Mouse (Mus musculus) bone marrow macrophage, adult 2 months (primary cell): Measurements from ENCODE around the gene Dnah7b.
"Not testable (repeated sequence)": the region's sequence is repeated elsewhere in the genome, so short reads cannot be mapped to it uniquely, and the experiment has no call there.

ENCODE experiments used
- CTCF ChIP-seq: IDR thresholded peaks from 2 replicates; pipeline ENCODE4 v1.5.1; 2012; ENCODE audit warnings: low read depth, mild to moderate bottlenecking, low read length, moderate library complexity
- POLR2A ChIP-seq: IDR thresholded peaks from 2 replicates; pipeline ENCODE4 v1.6.1; 2012; ENCODE audit warnings: mild to moderate bottlenecking, low read depth, low read length, borderline replicate concordance

DNA sequence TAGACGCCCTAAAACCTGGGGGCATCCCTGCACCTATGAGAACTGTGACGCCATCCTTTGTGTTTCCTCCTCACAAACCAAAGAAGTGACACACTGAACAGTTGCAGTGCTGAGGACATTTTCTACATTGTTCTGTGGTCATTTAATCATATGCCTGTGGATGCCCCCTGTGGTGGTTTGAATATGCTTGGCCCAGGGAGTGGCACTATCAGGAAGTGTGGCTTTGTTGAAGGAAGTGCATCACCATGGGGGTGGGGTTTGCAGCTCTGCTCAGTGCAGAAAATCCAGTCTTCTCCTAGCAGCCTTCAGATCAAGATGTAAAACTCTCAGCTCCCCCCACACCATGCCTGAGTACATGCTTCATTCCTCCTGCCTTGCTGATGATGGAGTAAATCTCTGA, 51.1 kb downstream of the Dnah7b start:
- TF ChIP-seq CTCF, POLR2A: not testable (repeated sequence)
